Mouse (Mus musculus) cerebellum, adult (tissue): ENCODE measurements around the gene Cetn4.

ENCODE experiments used
- ATAC-seq: cut with Nextera tagmentation; 2 replicates; pipeline ENCODE4 v1.9.2; 2017; ENCODE audit warnings: mild to moderate bottlenecking, moderate library complexity, mixed read lengths; ENCODE audit not compliant: insufficient number of reproducible peaks, low FRiP score, low TSS enrichment

Cetn4 gene

GRCm38 (mm10) chr3:37303392-37304139 lies 8.9 kb downstream of the Cetn4 start:
- no peak for ATAC-seq

GRCm38 (mm10) chr3:37302685-37303084 lies 9.8 kb downstream of the Cetn4 start:
- peak; percentile 72; the same call in 1 of the 2 replicates for ATAC-seq

GRCm38 (mm10) chr3:37299470-37299869 lies 13.0 kb downstream of the Cetn4 start:
- ATAC-seq, result no peak

- ATAC-seq, result no peak
These were observed 19.9 kb downstream of the Cetn4 start for GRCm38 (mm10) chr3:37292654-37293053.

- ATAC-seq, result no peak
These were observed 20.6 kb downstream of the Cetn4 start for GRCm38 (mm10) chr3:37291929-37292328.

GRCm38 (mm10) chr3:37290881-37291541 lies 21.5 kb downstream of the Cetn4 start:
- ATAC-seq, result no peak

- no peak for ATAC-seq
These were observed 23.3 kb downstream of the Cetn4 start for GRCm38 (mm10) chr3:37289237-37289636.

- no peak for ATAC-seq
These were observed 29.3 kb downstream of the Cetn4 start for GRCm38 (mm10) chr3:37283234-37283633.

- no peak for ATAC-seq
These were observed 30.1 kb downstream of the Cetn4 start for GRCm38 (mm10) chr3:37282299-37282922.

GRCm38 (mm10) chr3:37280871-37281270 lies 31.6 kb downstream of the Cetn4 start:
- ATAC-seq, result no peak

GRCm38 (mm10) chr3:37280221-37280620 lies 32.3 kb downstream of the Cetn4 start:
- 0 out of 2 replicates have a peak, but pooled peaks have one; percentile 36 for ATAC-seq

GRCm38 (mm10) chr3:37274661-37275060 lies 37.8 kb downstream of the Cetn4 start:
- no peak for ATAC-seq

GRCm38 (mm10) chr3:37273092-37273491 lies 39.4 kb downstream of the Cetn4 start:
- ATAC-seq, result no peak

GRCm38 (mm10) chr3:37271209-37271608 lies 41.3 kb downstream of the Cetn4 start:
- peak; percentile 66; the same call in 1 of the 2 replicates for ATAC-seq

GRCm38 (mm10) chr3:37269926-37270325 lies 42.6 kb downstream of the Cetn4 start:
- no peak for ATAC-seq

GRCm38 (mm10) chr3:37268338-37268737 lies 44.2 kb downstream of the Cetn4 start:
- no peak for ATAC-seq

- no peak for ATAC-seq
These were observed 53.0 kb downstream of the Cetn4 start for GRCm38 (mm10) chr3:37259331-37259999.

- no peak for ATAC-seq
These were observed 54.7 kb downstream of the Cetn4 start for GRCm38 (mm10) chr3:37257776-37258175.
